18 mouse cellular contexts compared by ENCODE assay signal in the genomic region with DNA sequence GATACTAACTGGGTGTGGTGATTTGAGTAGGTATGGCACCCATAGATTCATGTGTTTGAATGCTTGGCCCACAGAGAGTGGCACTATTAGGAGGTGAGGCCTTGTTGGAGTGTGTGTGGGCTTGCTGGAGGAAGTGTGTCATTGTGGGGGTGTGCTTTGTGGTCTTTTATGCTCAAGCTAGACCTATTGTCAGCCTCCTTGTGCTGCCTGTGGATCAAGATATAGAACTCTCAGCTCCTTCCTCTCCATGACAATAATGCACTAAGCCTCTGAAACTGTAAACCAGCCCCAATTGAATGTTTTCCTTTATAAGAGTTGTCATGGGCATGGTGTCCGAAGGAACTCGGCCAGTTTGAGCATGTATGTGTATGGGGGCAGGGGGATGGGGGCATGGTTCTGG.
"Had no signal": no experiment of that assay in that cellular context is flagged by ENCODE, and none has a peak within 500 bp of the region (broad histone marks: within the 10 kb centered on the region; RNA-seq: fewer than 3 reads in every experiment).

No protein-coding gene starts in this region.

- H3K9ac ChIP-seq: lung, embryonic 14.5 days; neural tube, embryonic 13.5 days; neural tube, embryonic 15.5 days had no signal

- H3K27ac ChIP-seq: neural tube, embryonic 13.5 days; neural tube, embryonic 15.5 days had no signal

- DNase-seq: lung, adult 18-20 months; lung, embryonic 14.5 days; lung, postnatal 10 days; lung, postnatal 4 days; midbrain, embryonic 14.5 days; retina, postnatal 1 day; right cerebral cortex, adult 18-20 months; right cerebral cortex, postnatal 25 days; right cerebral cortex, postnatal 4 days; spleen, adult 18-20 months; thymus, adult 18-20 months; thymus, postnatal 14 days; thymus, postnatal 36 days had no signal

- H3K36me3 ChIP-seq: midbrain, embryonic 10.5 days; neural tube, embryonic 13.5 days; neural tube, embryonic 15.5 days had no signal

- H3K9me3 ChIP-seq: midbrain, embryonic 10.5 days; neural tube, embryonic 13.5 days; neural tube, embryonic 15.5 days had no signal

- H3K4me1 ChIP-seq: neural tube, embryonic 13.5 days; neural tube, embryonic 15.5 days had no signal

- H3K4me3 ChIP-seq: midbrain, embryonic 10.5 days; myocyte; neural tube, embryonic 13.5 days; neural tube, embryonic 15.5 days had no signal

- H3K27me3 ChIP-seq: neural tube, embryonic 13.5 days; neural tube, embryonic 15.5 days had no signal

- H3K4me2 ChIP-seq: lung, embryonic 14.5 days; neural tube, embryonic 13.5 days; neural tube, embryonic 15.5 days had no signal

- ATAC-seq: midbrain, embryonic 16.5 days had no signal
